Mouse (Mus musculus) spleen, adult 2 months (tissue): ENCODE results near the gene Dnajc6.

Experiments
- CTCF ChIP-seq: fragments of 200-500 bp; IDR thresholded peaks from 2 replicates; pipeline ENCODE4 v1.5.1; 2011; ENCODE audit warnings: mild to moderate bottlenecking, inconsistent platforms; ENCODE audit not compliant: insufficient read depth, insufficient read length, insufficient replicate concordance; ENCODE audit errors: extremely low read depth
- POLR2A ChIP-seq: fragments of 200-500 bp; IDR thresholded peaks from 2 replicates; pipeline ENCODE4 v1.6.1; 2011; ENCODE audit warnings: low read depth, low read length, inconsistent platforms

- no peak for TF ChIP-seq CTCF
- TF ChIP-seq POLR2A, result no peak
Measured at GRCm38 (mm10) chr4:101458341-101458740, 38.1 kb upstream of the Dnajc6 start.
